Mouse (Mus musculus): ENCODE measurements around the gene Ncf1. TPM values are rescaled to one million over a fixed set of nuclear protein-coding genes. Genes with fewer than 3 reads are reported as not detected.

Gene Ncf1
- total and polyA plus RNA-seq, 3 experiments, result 8.9 to 16.9 (median 9.2) TPM

DNA sequence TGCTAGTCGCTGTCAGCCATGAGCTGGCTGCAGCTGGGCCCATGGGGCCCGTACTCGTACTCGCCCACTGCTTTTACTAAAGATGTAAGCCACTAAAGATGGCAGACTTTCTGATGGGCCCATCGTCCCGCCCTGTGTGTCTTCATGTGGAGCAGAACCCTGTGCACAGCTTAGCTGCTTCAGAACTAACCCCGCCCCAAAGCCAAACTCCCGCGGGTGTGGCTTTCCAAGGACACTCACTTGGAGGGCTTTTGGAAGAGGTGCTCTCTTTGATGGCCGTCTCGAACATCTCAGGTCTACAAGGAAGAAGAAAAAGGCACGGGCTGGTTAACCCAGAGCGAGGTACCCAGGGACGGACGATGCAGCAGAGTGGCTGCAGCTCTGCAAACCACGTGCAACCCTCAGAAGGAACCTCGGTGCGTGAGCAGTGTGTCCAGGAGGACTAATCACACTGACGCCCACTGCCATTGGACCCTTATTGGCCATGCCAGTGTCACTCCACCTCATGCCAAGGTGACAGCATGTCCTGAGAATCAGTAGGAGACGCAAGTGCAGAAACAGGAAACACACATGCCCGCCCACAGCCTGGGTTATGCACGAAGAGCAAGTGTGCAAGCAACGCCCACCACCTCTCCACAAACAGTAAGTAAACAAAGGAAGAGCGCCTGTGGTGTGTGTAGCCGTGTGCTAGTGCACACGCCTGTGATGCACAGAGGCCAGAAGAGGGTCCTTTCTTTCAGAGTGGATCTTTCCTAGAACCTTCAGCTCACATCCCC lies 14.4 kb upstream of the Ncf1 start:
- no peak for DNase-seq

DNA sequence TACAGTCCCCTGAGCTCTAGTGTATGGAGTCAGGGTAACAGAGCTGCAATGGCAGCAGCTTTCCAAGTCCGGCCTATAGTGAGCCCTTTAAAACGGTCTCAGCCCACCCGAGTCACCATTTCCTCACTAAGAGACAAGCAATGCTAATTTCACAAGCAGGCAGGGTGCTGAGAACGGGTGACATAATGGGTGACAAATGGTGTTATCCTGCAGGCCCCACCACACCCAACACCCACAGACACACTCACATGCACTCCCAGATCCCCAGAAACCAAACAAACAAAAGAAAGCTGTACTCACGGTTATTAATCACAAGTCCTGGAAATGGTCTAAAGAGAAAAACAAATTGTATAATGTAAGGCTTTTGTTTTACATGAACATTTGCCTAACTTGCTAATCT lies 12.4 kb upstream of the Ncf1 start:
- DNase-seq, result no peak

DNA sequence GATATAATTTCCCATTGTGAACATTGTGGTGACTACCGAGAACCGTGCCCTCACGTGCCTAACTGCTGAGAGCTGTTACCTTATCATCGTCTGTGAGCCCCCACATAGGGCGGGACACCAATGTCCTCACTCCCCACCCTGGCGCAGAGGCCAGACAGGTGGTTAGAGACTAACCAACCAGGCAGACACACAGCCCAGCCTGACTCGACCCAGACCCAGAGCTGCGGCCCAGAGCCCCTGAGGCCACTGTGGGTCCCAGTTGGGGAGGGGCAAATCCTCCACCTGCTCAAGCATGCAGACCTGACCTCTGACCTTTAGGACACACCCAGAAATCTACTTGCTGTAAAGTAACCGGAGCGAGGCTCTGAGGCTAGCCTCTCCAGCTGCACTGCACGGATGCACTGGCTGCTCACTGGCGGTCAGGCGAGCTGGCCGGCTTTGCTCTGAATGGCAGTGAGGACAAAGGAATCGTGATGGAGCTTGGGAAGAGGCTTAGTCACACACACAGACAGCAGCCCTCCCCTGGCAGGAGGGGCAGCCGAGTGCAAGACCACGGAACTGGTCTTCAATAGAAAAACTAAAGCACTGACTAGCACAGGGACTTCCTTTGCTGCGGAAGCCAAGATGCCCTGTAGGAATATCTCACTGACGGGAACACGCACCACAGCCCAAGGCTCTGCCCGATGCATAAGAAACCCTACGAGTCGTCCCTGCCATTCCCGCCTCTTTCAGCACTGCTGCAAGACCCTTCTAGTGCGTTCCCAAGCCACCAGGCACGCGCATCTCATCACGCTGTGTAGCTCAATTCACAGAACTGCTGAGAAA lies 8.7 kb upstream of the Ncf1 start:
- no peak for DNase-seq

DNA sequence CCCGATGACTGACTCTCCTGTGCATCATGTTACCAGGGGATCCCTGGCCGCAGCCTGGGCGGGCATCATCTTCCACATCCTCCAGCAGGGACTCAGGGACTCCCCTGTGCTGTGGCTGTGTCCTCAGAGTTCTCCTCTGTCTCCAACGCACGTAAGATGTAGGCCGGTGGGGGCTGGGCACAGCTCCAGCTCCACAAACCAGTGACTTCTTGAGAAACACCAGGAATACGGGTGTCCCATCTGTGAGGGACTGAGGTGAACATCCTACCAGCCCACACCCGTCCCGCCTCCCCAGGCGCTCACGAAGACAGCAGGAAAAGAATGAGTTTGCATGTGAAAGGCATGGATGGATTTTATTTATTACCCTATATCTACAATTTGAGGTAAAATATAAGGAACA lies 8.1 kb upstream of the Ncf1 start:
- no peak for DNase-seq

DNA sequence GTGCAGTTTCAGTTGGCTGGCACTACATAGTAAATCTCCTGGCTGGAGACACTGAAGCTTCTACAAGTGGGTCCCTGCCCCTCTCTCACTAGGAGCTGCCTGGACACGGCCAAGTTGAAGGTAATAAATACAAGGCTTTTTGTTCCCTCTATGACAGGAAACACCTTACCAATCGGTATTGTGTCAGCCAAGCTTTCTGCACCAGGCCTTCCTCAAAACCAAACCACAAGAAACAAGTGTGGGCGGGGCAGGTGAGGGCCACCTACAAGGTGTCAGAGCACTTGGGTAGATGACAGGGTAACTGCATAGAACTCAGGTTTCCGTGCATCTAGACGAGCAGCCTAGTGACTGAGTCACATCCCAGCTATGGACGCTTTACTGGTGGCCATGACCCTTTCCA lies 7.4 kb upstream of the Ncf1 start:
- no peak for DNase-seq

DNA sequence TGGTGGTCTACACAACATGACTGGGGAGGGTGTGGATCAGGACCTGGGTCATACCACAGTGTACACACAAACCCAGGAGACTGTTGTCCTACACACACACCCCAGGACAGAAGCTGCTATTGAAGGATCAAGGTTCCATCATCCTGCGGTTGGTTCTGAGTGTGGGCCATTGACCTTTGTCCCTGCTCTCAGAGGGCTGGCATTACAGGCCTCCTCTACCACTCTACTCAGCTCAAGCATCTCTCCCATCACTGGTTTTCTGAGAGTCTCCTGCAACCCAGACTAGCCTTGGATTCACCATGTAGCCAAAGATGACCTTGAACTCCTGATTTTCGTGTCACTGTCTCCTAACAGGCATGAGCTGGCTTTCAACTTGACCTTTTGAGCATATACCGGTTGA lies 6.8 kb upstream of the Ncf1 start:
- peak; percentile 29 for DNase-seq

DNA sequence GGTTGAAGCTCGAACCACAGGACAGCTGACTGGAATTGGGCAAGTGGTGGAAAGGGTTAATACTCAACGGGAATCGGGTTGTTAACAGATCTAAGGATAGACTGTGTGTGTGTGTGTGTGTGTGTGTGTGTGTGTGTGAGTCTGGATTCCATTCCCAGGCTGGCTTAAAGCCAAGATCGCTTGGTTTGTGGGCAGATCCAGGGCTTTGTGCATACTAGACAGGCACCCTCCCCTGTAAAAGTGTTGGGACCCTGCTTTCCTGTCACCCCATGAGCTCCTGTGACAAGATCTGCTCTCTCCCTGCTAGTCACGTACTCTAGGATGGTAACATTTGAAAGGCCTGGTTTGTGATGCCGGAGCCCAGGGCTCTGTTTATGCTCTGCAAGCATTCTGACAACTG lies 5.7 kb upstream of the Ncf1 start:
- peak; percentile 41 for DNase-seq

DNA sequence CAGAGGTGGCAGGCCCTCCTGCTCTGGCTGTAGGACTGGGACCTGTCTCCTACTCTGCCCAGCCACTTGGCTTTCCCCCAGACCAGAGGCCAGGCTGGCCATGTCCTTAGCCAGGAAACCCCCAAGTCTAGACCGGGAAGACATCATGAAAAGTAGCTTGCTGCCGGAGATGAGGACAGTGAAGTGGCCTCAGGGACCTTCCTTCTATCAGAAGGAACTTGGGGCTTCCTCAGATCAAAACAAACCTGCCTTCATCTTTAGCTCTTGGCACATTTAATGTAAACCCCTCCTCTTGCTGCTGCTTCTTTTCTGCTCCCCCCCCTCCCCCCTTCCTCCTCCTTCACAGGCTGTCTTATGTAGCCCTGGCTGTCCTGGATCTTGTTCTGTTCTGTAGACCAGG lies 4.8 kb upstream of the Ncf1 start:
- no peak for DNase-seq

DNA sequence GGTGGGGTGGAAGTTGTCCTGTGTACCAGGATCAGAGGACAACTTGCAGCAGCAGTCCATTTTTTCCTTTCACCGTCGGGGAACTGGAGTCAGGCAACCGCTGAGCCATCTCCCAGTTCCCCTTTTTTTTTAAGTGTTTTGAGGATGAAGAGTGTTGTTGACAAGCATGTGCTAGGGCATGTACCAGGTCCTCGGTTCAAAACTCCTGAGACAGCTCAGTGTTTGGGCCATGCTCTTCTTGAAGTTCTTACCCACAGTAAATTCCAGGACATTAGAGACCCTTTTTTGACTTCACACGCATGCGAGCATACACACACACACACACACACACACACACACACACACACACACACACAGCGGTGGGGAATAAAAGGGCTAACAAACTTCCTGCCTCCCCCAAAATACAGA lies 3.8 kb upstream of the Ncf1 start:
- no peak for DNase-seq

DNA sequence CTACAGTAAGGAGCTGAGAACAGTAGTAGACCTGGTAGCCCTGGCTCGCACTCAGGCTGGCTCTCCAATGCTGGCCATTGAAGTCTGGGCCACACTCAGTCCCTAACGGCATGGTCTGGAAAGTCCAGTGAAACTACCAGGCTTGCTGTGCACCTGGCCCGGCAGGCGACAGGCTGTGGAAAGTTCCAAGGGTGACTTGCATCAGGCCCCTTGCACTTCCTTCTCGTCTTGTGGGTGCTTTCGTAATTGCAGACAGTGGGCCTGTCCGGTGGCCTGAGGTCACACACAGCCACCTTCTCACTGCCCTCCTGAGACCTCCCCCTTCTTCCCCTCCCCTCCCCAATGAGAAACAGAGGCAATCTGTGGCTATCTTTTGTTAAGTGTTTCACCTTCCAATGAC lies 3.1 kb upstream of the Ncf1 start:
- peak; percentile 67 for DNase-seq

DNA sequence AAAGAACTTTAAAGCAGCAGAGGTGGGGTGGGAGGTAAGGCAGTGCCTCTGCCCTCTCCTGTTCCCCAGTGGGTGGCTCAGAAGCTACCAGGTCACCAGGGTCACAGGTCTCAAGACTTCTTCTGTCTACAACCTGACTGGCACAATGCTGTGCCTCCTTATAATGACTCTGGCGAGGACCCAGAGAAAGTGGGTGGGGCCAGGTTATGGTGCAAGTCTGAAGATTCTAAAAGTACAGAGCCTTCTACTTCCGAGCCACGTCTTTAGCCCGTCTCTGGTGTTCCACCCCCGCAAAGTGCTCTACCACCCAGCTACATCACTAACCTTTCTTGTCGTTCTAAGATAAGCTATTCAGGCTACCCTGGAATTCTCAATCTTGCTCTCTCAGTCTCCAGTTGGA lies 2.7 kb upstream of the Ncf1 start:
- no peak for DNase-seq

DNA sequence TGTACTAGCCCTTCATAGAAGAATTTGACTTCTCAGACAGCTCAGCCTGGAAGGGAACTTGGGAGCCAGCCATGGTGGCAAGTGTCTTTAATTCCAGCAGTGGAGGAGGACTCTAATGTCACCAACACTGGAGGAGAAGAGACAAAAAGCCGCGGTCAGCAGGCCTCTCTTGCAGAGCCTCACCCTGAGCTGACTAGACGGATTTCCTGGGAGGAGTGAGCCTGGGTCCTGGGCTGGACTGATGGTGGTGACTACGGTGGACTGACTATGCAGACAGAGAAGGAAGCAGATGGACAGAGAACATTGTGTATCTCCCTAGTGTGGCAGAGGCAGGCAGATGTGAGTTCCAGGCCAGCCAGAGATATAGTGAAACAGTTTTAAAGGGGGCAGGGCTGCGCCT lies 2.0 kb upstream of the Ncf1 start:
- peak; percentile 35 for DNase-seq

DNA sequence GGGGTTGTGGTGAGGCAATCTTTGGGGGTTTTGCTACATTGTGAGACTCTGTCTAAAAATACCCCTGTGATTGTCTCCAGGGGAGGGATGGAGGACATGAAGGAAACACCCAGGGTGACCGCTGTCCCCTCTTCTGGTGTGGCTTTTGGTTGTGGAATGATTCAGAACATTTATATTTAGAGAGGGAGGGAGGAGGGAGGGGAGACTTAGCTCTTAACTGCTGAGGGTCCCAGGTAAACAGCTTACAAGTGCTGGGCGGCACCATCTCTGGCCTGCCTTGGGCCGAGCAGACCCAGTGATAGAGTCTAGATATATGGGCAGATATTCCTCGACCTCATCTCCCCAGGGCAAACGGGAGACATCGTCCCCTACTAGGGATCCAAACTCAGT lies 1.2 kb downstream of the Ncf1 start:
- no peak for DNase-seq

DNA sequence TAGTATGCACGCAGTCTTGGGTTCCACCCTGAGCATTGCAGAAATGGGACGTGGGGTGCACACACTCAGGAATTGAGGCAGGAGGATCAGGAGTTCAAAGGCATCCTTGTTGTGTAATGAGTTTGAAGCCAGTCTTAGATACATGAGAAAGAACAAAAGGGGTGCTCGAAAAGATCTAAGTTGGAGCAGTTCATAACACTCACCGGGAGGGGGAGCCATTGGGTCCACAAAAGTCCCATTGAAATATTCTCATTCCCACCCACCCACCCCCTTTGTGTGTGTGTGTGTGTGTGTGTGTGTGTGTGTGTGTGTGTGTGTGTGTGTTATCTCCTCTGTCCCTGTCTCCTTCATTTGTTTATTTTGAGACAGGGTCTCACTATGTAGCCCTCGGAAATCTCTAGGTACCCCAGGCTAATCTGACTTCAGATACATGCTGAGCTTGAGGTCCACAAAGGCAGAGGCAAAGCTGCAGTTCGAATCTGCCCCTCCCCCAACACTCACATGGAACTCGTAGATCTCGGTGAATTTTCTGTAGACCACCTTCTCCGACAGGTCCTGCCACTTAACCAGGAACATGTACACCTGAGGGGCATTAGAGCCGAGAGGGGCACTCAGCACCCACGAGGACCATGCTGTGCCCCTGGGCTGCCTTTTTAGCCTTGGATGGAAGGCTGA lies 1.7 kb downstream of the Ncf1 start:
- DNase-seq, result no peak

DNA sequence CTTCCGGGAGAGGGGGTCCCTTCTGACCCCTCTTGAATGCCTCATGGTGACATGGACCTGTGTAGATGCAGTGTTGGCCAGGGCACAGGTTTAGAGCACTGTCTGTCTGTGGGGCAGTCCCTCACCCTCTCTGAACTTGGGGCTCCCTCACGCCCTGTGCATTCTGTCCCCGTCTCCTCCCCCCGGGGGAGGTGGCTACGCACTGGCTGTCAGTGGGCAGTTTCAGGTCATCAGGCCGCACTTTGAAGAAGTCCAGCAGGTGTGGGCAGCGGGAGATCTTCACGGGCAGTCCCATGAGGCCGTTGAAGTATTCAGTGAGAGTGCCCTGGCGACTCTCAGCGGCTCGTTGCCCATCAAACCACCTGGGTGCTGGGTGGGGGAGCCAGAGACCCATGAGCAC lies 2.5 kb downstream of the Ncf1 start:
- no peak for DNase-seq

DNA sequence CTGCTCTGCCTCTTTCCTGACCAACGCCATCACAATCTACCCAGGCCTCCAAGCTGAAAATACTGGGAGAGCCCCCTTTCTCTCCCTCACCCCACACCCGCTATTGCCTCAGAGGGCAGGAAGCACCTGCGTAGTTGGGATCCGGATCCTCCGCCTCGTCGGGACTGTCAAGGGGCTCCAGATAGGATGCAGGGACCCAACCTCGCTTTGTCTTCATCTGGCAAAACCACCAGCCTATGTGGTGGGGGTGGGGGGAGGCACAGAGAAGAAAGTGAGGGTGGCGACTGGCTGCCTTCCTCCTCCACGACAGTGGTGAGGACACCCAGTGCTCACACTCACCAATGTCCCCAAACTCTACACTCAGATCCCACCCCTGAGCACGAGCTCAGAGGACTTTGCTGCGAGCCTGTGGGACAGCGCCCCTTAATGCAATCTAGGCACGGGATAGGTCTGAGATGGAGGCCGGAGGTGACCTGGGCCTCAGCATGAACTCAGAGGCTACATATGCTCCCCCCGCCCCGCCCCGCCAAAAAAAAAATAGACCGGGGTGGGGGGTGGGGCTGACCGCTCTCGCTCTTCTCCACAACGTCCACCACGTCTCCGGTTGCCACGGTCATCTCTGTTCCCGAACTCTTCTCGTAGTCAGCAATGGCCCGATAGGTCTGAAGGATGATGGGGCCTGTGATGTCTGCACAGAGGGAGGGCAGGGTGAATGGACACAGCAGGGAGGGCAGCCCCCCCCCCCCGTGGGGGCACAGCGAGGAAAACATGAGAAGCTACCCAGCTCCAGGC lies 4.1 kb downstream of the Ncf1 start:
- no peak for DNase-seq

DNA sequence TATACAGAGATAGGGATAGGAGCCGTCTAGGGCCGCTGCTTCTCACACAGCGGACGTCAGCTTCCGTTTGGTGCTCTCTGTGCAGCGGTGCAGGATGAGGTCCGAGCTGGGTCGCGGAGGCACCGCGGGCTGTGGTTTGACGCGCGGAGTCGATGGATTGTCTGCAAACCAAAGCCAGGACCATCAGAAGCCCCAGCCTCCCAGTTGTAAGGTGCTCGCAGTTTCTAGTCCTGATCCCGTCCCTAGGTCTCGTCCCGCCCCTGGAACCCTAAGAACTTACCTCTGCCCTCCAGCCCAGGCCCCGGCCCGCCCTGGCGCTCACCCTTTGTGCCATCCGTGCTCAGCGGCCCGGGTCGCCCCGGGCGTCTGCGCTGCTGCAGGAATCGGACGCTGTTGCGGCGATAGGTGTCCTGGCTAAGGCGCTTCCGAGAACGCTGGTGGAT lies 7.7 kb downstream of the Ncf1 start:
- DNase-seq, result no peak

DNA sequence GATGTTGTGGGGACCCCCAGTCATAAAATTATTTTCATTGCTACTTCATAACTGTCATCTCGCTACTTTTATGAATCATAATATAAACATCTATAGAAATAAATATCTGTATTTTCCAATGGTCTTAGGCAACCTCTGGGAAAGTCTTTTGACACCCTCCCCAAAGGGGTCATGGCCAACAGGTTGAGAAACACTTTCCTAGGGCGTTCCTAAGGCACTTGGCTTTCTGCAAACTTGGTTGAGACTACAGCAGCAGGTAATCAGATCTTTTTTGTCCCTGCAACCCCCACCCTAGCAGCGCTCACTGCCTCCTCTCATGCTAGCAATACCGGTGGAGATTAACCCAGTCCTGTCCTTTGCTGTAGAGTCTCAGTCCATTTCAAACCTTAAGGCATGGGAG lies 8.1 kb downstream of the Ncf1 start:
- DNase-seq, result no peak

DNA sequence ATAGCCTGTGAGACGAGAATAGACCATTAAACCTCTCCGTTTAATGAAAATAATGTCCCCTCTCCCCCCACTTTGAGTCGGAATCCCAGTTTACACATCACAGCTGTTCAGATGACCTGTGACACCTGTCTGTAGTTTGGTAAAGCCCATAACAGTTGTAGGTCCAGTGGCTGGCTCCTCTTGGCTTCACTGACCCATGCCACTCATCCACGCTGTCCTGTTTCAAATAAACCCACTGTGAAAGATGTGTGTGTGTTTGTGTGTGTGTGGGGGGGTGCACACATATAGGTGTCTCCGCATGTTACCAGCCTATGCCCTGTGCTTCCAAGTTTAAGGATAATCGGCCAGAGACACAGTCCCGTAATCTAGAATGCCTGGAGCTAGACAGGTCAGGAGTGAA lies 11.5 kb downstream of the Ncf1 start:
- no peak for DNase-seq

DNA sequence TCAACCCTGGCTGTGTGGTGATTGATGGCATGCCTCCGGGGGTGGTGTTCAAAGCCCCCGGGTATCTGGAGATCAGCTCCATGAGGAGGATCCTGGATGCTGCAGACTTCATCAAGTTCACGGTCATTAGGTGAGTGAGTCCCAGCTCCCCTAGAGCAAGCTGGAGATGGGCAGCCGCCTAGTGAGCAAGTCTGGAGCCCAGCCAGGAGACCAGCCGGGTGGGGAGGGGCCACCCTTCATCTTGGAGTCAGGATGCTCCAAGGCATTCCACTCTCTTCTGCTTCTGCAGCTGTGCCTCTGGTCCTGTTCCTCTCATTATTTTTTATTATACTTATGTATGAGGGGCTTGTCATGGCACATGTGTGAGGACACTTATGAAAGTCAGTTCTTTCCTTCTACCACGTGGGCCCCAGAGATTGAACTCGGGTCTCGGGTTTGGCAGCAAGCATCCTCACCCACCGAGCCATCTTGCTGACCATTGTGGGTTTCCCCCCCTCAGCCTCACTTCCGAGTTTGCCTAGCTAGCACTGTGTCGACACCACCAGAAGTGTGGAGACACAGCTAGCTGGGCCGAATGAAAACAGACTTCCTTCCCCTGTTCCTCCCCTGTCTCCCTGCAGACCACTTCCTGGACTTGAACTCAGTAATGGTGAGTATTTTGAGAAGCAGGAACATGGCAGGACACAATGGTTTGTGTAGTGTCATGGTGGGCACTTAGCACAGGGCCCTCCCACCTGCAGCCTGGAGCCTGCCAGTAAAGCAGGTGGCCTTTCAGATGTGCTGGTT lies 15.2 kb downstream of the Ncf1 start:
- no peak for DNase-seq

DNA sequence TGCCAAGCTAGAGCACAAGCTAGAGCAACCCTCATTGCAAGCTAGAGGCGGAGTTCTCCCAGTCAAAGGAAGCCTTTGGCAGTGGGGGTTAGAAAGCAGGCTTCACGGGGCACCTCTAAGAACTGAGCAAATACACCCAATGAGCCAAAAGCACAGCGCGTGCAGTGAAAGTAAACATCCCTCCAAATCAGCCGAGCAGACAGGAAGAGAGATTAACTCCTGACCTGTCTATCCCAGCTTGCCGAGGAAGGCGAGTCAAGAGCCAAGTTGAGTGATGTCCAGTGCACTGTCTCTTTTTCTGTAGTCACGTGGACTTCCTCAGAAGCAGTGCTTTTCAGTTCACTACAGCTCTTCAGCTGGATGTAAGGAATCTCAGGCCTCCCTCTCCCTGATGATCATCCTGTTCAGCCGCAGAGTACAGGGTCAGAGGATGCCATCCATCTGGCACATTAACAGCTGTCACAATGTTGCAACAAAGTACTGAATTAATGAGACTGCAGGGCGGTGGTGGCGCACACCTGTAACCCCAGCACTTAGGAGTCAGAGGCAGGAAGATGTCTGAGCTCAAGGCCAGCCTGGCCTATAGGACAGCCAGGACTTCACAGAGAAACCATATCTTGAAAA lies 19.4 kb downstream of the Ncf1 start:
- peak; percentile 34 for DNase-seq

Measured in adrenal gland, adult 2 months (tissue).